Mouse (Mus musculus): ENCODE data around the gene Gm21541.
"Not testable (repeated sequence)": the region's sequence is repeated elsewhere in the genome, so short reads cannot be mapped to it uniquely, and the experiment has no call there.

Gene Gm21541

GRCm38 (mm10) chr4:41903310-41903709 lies at the start of gene Gm21541:
Gm21541 (plus strand) TSS chr4:41903610.
- DNase-seq, result not testable (repeated sequence)

- not testable (repeated sequence) for DNase-seq
Measured at GRCm38 (mm10) chr4:41941272-41941671, 37.9 kb downstream of the Gm21541 start, which contains the start of gene Gm20878. Gm20878 (plus strand) TSS chr4:41941572.
